Mouse (Mus musculus) MEL (cell line): ENCODE data around the gene Gm20388. TPM values are rescaled to one million over a fixed set of nuclear protein-coding genes. Genes with fewer than 3 reads are reported as not detected.
A peak's percentile ranks its signal among the peaks of the same experiment; 100 is the strongest.

ENCODE experiments used
- DNase-seq: peaks from one replicate; pipeline ENCODE4 v3.0.0; 2011; ENCODE audit warnings: low read depth, low spot score
- H3K27ac ChIP-seq: 2 replicates; pipeline ENCODE4 v1.5.1; 2012; ENCODE audit warnings: low read depth, mild to moderate bottlenecking, control low read depth, low read length, moderate library complexity; ENCODE audit not compliant: control insufficient read depth
- H3K27me3 ChIP-seq, 2 experiments: fragments of 150-350 bp in 1 of 2; sonication (generic) in 1 of 2; 2 replicates each; pipeline ENCODE4 v1.6.1; 2012; ENCODE audit warnings: low read length in 2 of 2, mild to moderate bottlenecking in 2 of 2, improper control_type of control experiment in 1 of 2, moderate library complexity in 1 of 2; ENCODE audit not compliant: insufficient read depth in 2 of 2, control insufficient read depth in 1 of 2
- H3K36me3 ChIP-seq, 2 experiments: 2 replicates each; pipeline ENCODE4 v1.6.1; 2012 to 2014; ENCODE audit warnings: low read length in 2 of 2, improper control_type of control experiment in 1 of 2, inconsistent platforms in 1 of 2, mild to moderate bottlenecking in 1 of 2; ENCODE audit not compliant: insufficient read depth in 2 of 2, control insufficient read depth in 1 of 2
- H3K4me1 ChIP-seq, 2 experiments: fragments of 150-350 bp in 1 of 2; sonication (generic) in 1 of 2; 2 replicates each; pipeline ENCODE4 v1.6.1; 2012; ENCODE audit warnings: low read length in 2 of 2, improper control_type of control experiment in 1 of 2, mild to moderate bottlenecking in 1 of 2; ENCODE audit not compliant: insufficient read depth in 2 of 2, control insufficient read depth in 1 of 2
- H3K4me3 ChIP-seq, 2 experiments: fragments of 150-350 bp in 1 of 2; sonication (generic) in 1 of 2; 2 replicates each; pipeline ENCODE4 v1.5.1; 2012; ENCODE audit warnings: low read depth in 2 of 2, low read length in 2 of 2, mild to moderate bottlenecking in 2 of 2, moderate library complexity in 2 of 2, control low read depth in 1 of 2, improper control_type of control experiment in 1 of 2; ENCODE audit not compliant: control insufficient read depth in 1 of 2, insufficient read depth in 1 of 2
- H3K79me2 ChIP-seq: 2 replicates; pipeline ENCODE4 v1.6.1; 2012; ENCODE audit warnings: mild to moderate bottlenecking, low read length, moderate library complexity; ENCODE audit not compliant: control insufficient read depth, poor library complexity, insufficient read depth
- H3K9ac ChIP-seq: 2 replicates; pipeline ENCODE4 v1.6.1; 2012; ENCODE audit warnings: low read depth, mild to moderate bottlenecking, control low read depth, low read length, moderate library complexity; ENCODE audit not compliant: control insufficient read depth, poor library complexity, severe bottlenecking
- H3K9me3 ChIP-seq: fragments of 150-350 bp; sonication (generic); replicated peaks from 2 replicates; pipeline ENCODE4 v1.6.1; 2012; ENCODE audit warnings: mild to moderate bottlenecking, low read length, improper control_type of control experiment, moderate library complexity; ENCODE audit not compliant: insufficient read depth
- CHD2 ChIP-seq: IDR thresholded peaks from 2 replicates; pipeline ENCODE4 v1.6.1; 2011; ENCODE audit warnings: low read length, improper control_type of control experiment
- CTCF ChIP-seq, 3 experiments: IDR thresholded peaks in 2 of 3; conservative IDR thresholded peaks in 1 of 3; 2 replicates each; pipeline ENCODE4 v1.5.1; 2011 to 2012; ENCODE audit warnings: low read length in 3 of 3, low read depth in 2 of 3, mild to moderate bottlenecking in 2 of 3, improper control_type of control experiment in 1 of 3, inconsistent platforms in 1 of 3, mixed read lengths in 1 of 3, moderate library complexity in 1 of 3; ENCODE audit not compliant: control insufficient read depth in 1 of 3, insufficient read depth in 1 of 3, poor library complexity in 1 of 3, severe bottlenecking in 1 of 3
- E2F4 ChIP-seq: IDR thresholded peaks from 2 replicates; pipeline ENCODE4 v1.6.1; 2011; ENCODE audit warnings: low read depth, low read length, improper control_type of control experiment, borderline replicate concordance
- ELF1 ChIP-seq: IDR thresholded peaks from 2 replicates; pipeline ENCODE4 v1.6.1; 2014; ENCODE audit warnings: low read depth, mild to moderate bottlenecking, inconsistent platforms, low read length, improper control_type of control experiment, moderate library complexity
- EP300 ChIP-seq, 2 experiments: IDR thresholded peaks; 2 replicates each; pipeline ENCODE4 v1.6.1; 2011; ENCODE audit warnings: improper control_type of control experiment in 2 of 2, low read length in 2 of 2, low read depth in 1 of 2, mild to moderate bottlenecking in 1 of 2
- GATA1 ChIP-seq: IDR thresholded peaks from 2 replicates; pipeline ENCODE4 v1.6.1; 2011; ENCODE audit warnings: low read depth, low read length, improper control_type of control experiment
- JUND ChIP-seq: IDR thresholded peaks from 2 replicates; pipeline ENCODE4 v1.6.1; 2011; ENCODE audit warnings: low read depth, mild to moderate bottlenecking, improper control_type of control experiment, low read length
- MAFK ChIP-seq: IDR thresholded peaks from 2 replicates; pipeline ENCODE4 v1.6.1; 2011; ENCODE audit warnings: low read depth, mild to moderate bottlenecking, low read length, improper control_type of control experiment, borderline replicate concordance
- MAX ChIP-seq: IDR thresholded peaks from 2 replicates; pipeline ENCODE4 v1.6.1; 2011; ENCODE audit warnings: low read length, improper control_type of control experiment
- MEF2A ChIP-seq: IDR thresholded peaks from 2 replicates; pipeline ENCODE4 v1.6.1; 2014; ENCODE audit warnings: low read depth, mild to moderate bottlenecking, inconsistent platforms, low read length, improper control_type of control experiment; ENCODE audit not compliant: poor library complexity, insufficient replicate concordance, severe bottlenecking; ENCODE audit errors: extremely low read depth
- MXI1 ChIP-seq: IDR thresholded peaks from 2 replicates; pipeline ENCODE4 v1.6.1; 2011; ENCODE audit warnings: mild to moderate bottlenecking, low read depth, low read length, improper control_type of control experiment
- NRF1 ChIP-seq: IDR thresholded peaks from 2 replicates; pipeline ENCODE4 v1.6.1; 2014; ENCODE audit warnings: low read depth, mild to moderate bottlenecking, inconsistent platforms, low read length, improper control_type of control experiment, moderate library complexity; ENCODE audit not compliant: poor library complexity, insufficient read depth, severe bottlenecking
- POLR2AphosphoS2 ChIP-seq: IDR thresholded peaks from 2 replicates; pipeline ENCODE4 v1.6.1; 2011; ENCODE audit warnings: low read length, improper control_type of control experiment
- RCOR1 ChIP-seq: IDR thresholded peaks from 2 replicates; pipeline ENCODE4 v1.6.1; 2012; ENCODE audit warnings: low read depth, mild to moderate bottlenecking, inconsistent platforms, low read length, improper control_type of control experiment
- TAL1 ChIP-seq: IDR thresholded peaks from 2 replicates; pipeline ENCODE4 v1.6.1; 2012; ENCODE audit warnings: mild to moderate bottlenecking, inconsistent platforms, low read length, moderate library complexity, mixed read lengths
- TBP ChIP-seq: IDR thresholded peaks from 2 replicates; pipeline ENCODE4 v1.8.0; 2011; ENCODE audit warnings: low read depth, low read length, improper control_type of control experiment
- USF2 ChIP-seq, 2 experiments: IDR thresholded peaks; 2 replicates each; pipeline ENCODE4 v1.6.1; 2011 to 2012; ENCODE audit warnings: improper control_type of control experiment in 2 of 2, low read length in 2 of 2, borderline replicate concordance in 1 of 2, inconsistent platforms in 1 of 2, low read depth in 1 of 2, mild to moderate bottlenecking in 1 of 2; ENCODE audit not compliant: insufficient read depth in 1 of 2
- ZKSCAN1 ChIP-seq: IDR thresholded peaks from 2 replicates; pipeline ENCODE4 v1.6.1; 2012; ENCODE audit warnings: low read depth, mild to moderate bottlenecking, inconsistent platforms, low read length, improper control_type of control experiment, moderate library complexity
- polyA plus RNA-seq, 2 experiments: library from polyadenylated mRNA; stranded (reverse) in 1 of 2; unstranded in 1 of 2; fragments of >175 nt in 1 of 2; fragments of >200 nt in 1 of 2; gene quantifications; 2 replicates each; pipeline versions ENCODE4 v1.2.1 to v1.2.4; 2012; ENCODE audit warnings: low replicate concordance in 2 of 2, low read depth in 1 of 2; ENCODE audit not compliant: insufficient read length in 2 of 2, insufficient read depth in 1 of 2, missing spikeins in 1 of 2
- total RNA-seq: library from RNA; depleted of rRNA; stranded (reverse); fragments of 300-350 nt; gene quantifications from 2 replicates; pipeline ENCODE4 v1.2.3, GENCODE M21; 2012

The Gm20388 gene
- total and polyA plus RNA-seq, 3 experiments: 11.1 to 17.8 TPM; not detected in 1

DNA sequence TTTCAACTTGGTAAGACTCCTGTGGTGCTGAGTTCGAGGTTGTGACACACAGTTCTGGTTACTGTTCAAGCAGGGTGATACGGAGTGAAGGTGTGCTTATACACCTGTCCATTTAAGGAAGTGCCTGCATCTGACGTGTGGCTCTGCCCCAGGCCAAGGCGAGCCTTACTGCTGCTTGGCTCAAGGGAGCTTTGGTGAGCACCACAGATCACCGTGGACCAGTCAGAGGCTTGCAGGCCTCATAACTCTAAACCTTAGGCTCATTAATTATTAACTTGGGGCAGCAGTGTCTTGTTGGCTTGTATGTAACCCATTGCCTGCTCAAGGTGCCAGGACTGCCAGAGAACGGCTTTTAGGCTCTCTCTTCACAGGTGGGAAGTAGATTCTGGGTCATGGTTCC, 4338.0 kb downstream of the Gm20388 start:
- no peak for DNase-seq
- TF ChIP-seq USF2 (IDR thresholded peaks at IDR 0.05; ENCODE audit: borderline replicate concordance in 1 of 2, insufficient read depth in 1 of 2, low read depth in 1 of 2, low read length in 2 of 2) (no peak), ZKSCAN1 (no peak), MXI1 (no peak), TBP (no peak), CTCF (IDR thresholded peaks at IDR 0.05 in 2 of 3, conservative IDR thresholded peaks at IDR 0.05 in 1 of 3; ENCODE audit: control insufficient read depth in 1 of 3, insufficient read depth in 1 of 3, low read depth in 2 of 3, low read length in 3 of 3, poor library complexity in 1 of 3, severe bottlenecking in 1 of 3) (no peak), E2F4 (no peak), GATA1 (no peak), CHD2 (no peak), POLR2AphosphoS2 (no peak), RCOR1 (no peak), MAFK (no peak), MEF2A (no peak), JUND (no peak), ELF1 (no peak), MAX (no peak), NRF1 (no peak)
- Histone ChIP-seq H3K9me3 (no peaks in the 10 kb centered on the region), H3K36me3 (peaks cover 0 to 4% of the 10 kb centered on the region in 2 experiments; a peak in 2 of 4 replicates), H3K79me2 (peaks cover 4% of the 10 kb centered on the region; the same call in 1 of the 2 replicates), H3K27ac (no peak overlapping the region), H3K9ac (no peak overlapping the region), H3K27me3 (no peaks in the 10 kb centered on the region), H3K4me1 (peaks cover 0 to 14% of the 10 kb centered on the region in 2 experiments; a peak in 2 of 4 replicates), H3K4me3 (no peak overlapping the region)

DNA sequence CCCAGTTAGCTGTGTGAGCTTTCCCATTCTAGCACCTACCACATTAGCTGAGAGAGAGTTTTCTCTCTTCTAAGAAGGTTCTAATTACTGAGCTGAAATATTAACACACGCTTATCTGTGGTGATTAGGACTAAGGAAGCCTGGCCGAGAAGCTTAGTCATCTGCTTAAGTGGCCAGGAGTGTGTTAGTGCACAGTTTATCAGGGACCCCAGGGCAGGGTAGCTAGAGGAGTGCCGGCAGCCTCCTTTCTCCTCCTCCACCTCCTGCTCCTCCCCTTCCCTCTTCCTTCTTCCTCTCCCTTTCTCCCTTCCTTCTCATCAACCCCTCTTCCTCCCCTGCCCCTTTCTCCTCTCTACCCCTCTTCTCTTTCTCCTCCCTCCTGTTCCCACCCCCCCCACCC, 4339.6 kb downstream of the Gm20388 start:
- H3K79me2 ChIP-seq: peaks cover 4% of the 10 kb centered on the region; the same call in 1 of the 2 replicates
- DNase-seq: peak; percentile 78
- peak overlapping the region; percentile 73 for H3K27ac ChIP-seq
- H3K36me3 ChIP-seq: peaks cover 0 to 4% of the 10 kb centered on the region in 2 experiments; a peak in 2 of 4 replicates
- H3K9me3 ChIP-seq: no peaks in the 10 kb centered on the region
- H3K4me1 ChIP-seq: peaks cover 0 to 14% of the 10 kb centered on the region in 2 experiments; a peak in 2 of 4 replicates
- no peak overlapping the region for H3K4me3 ChIP-seq
- TF ChIP-seq MAFK (no peak), E2F4 (no peak), POLR2AphosphoS2 (no peak), TAL1 (peak; percentile 15; the same call in 1 of the 2 replicates), JUND (no peak), GATA1 (peak; percentile 64), EP300 (IDR thresholded peaks at IDR 0.05; ENCODE audit: low read depth in 1 of 2, low read length in 2 of 2) (peak in 1 of 2 experiments; percentile 35; a peak in 1 of 4 replicates)
- TF ChIP-seq, all 39 proteins: peak for 3
- H3K27me3 ChIP-seq: no peaks in the 10 kb centered on the region
- no peak overlapping the region for H3K9ac ChIP-seq
